ENCODE assay signal across 1 mouse cellular context in genomic region chr11:70540928-70541327, GRCm38 (mm10).
TF ChIP-seq lines count a peak whose summit lies in the region.

No protein-coding gene starts in this region.

TF ChIP-seq in MEL, 35 proteins besides CTCF, POLR2A, EP300 and RAD21:
- TF ChIP-seq GATA1 (IDR thresholded peaks at IDR 0.05; ENCODE audit: low read depth, low read length) (0 out of 2 replicates have a peak, but pooled peaks have one; percentile 4), HCFC1 (IDR thresholded peaks at IDR 0.05; ENCODE audit: low read depth, low read length) (no peak), ZKSCAN1 (IDR thresholded peaks at IDR 0.05; ENCODE audit: low read depth, low read length) (no peak), CHD2 (IDR thresholded peaks at IDR 0.05; ENCODE audit: low read length) (no peak)
